Mouse (Mus musculus) kidney, embryonic 16.5 days (tissue): ENCODE results near the gene Mesp2. TPM values are rescaled to one million over a fixed set of nuclear protein-coding genes. Genes with fewer than 3 reads are reported as not detected.
"Not testable (repeated sequence)": the region's sequence is repeated elsewhere in the genome, so short reads cannot be mapped to it uniquely, and the experiment has no call there.

ENCODE experiments used
- ATAC-seq: fragments of 200-750 bp; cut with Nextera tagmentation; 2 replicates; pipeline ENCODE4 v1.8.0; 2017; ENCODE audit warnings: moderate TSS enrichment; ENCODE audit not compliant: low FRiP score, low TSS enrichment
- H3K27ac ChIP-seq: fragments of 300-500 bp; sonication (generic); 2 replicates; pipeline ENCODE4 v1.5.1; 2014; ENCODE audit warnings: low read length
- H3K27me3 ChIP-seq: fragments of 300-500 bp; sonication (generic); 2 replicates; pipeline ENCODE4 v1.6.1; 2014; ENCODE audit warnings: low read length, control low read depth, mixed read lengths; ENCODE audit not compliant: insufficient read depth
- H3K36me3 ChIP-seq: fragments of 300-500 bp; sonication (generic); 2 replicates; pipeline ENCODE4 v1.6.1; 2014; ENCODE audit warnings: low read length, control low read depth, mixed read lengths; ENCODE audit not compliant: insufficient read depth
- H3K4me1 ChIP-seq: fragments of 300-500 bp; sonication (generic); 2 replicates; pipeline ENCODE4 v1.6.1; 2014; ENCODE audit warnings: low read length, control low read depth, mixed read lengths; ENCODE audit not compliant: insufficient read depth
- H3K4me2 ChIP-seq: fragments of 300-500 bp; sonication (generic); replicated peaks from 2 replicates; pipeline ENCODE4 v1.6.1; 2014; ENCODE audit warnings: low read depth, low read length
- H3K4me3 ChIP-seq: fragments of 300-500 bp; sonication (generic); 2 replicates; pipeline ENCODE4 v1.5.1; 2014; ENCODE audit warnings: mild to moderate bottlenecking, low read length
- H3K9ac ChIP-seq: fragments of 300-500 bp; sonication (generic); replicated peaks from 2 replicates; pipeline ENCODE4 v1.6.1; 2014; ENCODE audit warnings: low read length
- H3K9me3 ChIP-seq: fragments of 300-500 bp; sonication (generic); 2 replicates; pipeline ENCODE4 v1.6.1; 2016; ENCODE audit warnings: low read length, control low read depth
- WGBS: fragments of 180-500 bp; shearing (Covaris S2); extraction: QIAGEN DNeasy Blood & Tissue Kit; methylation state at CpG from one replicate; pipeline ENCODE4 v1.1.7; 2014; 5-methylcytosine and 5-hydroxymethylcytosine counted together
- polyA plus RNA-seq: library from polyadenylated mRNA; unstranded; fragments of >200 nt; fragmentation: Nextera tagmentation; extraction: Ambion mirVana; gene quantifications from 2 replicates; pipeline ENCODE4 v1.2.1, GENCODE M21; 2015

Mesp2 gene
- polyA plus RNA-seq, 1 experiment from 2014 or later = 0.82 TPM

DNA sequence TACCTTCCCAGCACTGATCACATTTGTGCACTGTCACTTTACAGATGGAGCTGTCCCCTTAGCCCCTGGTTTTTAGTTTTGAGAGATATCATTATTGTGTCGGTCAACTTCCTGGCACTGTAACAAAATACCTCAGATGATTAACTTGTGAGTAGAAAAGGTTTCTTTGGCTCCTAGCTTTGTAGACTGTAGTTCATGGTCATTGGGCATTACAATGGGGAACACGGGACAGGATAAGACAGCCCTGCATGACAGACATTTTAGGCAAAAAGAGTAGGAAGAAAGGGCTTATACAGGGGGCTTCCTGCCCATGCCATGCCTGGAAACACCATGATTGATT, 28.0 kb upstream of the Mesp2 start:
- WGBS = 74% methylated on average over 2 of the region's 2 CpGs
- H3K27ac ChIP-seq = no peak overlapping the region
- no peaks in the 10 kb centered on the region for H3K9me3 ChIP-seq
- ATAC-seq = no peak
- H3K4me2 ChIP-seq = no peak overlapping the region
- H3K36me3 ChIP-seq = no peaks in the 10 kb centered on the region
- H3K4me1 ChIP-seq = peaks cover 9% of the 10 kb centered on the region
- no peaks in the 10 kb centered on the region for H3K27me3 ChIP-seq
- H3K9ac ChIP-seq = no peak overlapping the region
- no peak overlapping the region for H3K4me3 ChIP-seq

DNA sequence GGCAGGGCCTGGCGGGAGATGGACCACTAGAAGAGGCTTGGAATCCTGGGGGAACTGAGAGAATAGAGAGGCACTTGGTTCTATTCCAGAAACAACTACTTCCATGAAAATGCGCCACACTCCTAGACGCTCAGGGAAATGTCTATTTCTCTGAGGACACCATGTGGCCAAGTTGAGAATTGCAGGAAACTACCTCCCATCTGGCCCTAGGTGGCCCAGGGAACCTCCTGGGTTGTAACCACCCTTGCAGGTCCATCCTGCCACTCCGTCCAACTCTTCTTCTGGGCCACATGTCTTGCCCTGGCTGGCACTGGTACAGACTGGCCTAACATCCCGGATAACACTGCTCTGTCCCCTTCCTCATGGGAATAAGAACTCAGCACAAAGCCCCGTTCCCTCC, 24.2 kb upstream of the Mesp2 start:
- no peak overlapping the region for H3K27ac ChIP-seq
- no peaks in the 10 kb centered on the region for H3K36me3 ChIP-seq
- WGBS = 21% methylated on average over 6 of the region's 6 CpGs
- no peak overlapping the region for H3K4me3 ChIP-seq
- peak; percentile 82 for ATAC-seq
- H3K9me3 ChIP-seq = no peaks in the 10 kb centered on the region
- H3K4me2 ChIP-seq = no peak overlapping the region
- H3K4me1 ChIP-seq = peaks cover 2% of the 10 kb centered on the region; the same call in 1 of the 2 replicates
- 0 out of 2 replicates have a peak overlapping the region, but pooled peaks have one; percentile 22 for H3K9ac ChIP-seq
- peaks cover 19% of the 10 kb centered on the region for H3K27me3 ChIP-seq

GRCm38 (mm10) chr7:79789812-79790211, 20.7 kb upstream of the Mesp2 start:
- Histone ChIP-seq H3K27me3 (peaks cover 52% of the 10 kb centered on the region), H3K4me1 (peaks cover 12% of the 10 kb centered on the region)
- not testable (repeated sequence) for H3K4me2 ChIP-seq, H3K36me3 ChIP-seq, H3K4me3 ChIP-seq, ATAC-seq, H3K27ac ChIP-seq, H3K9me3 ChIP-seq, H3K9ac ChIP-seq
- 39% methylated on average over 2 of the region's 2 CpGs for WGBS

DNA sequence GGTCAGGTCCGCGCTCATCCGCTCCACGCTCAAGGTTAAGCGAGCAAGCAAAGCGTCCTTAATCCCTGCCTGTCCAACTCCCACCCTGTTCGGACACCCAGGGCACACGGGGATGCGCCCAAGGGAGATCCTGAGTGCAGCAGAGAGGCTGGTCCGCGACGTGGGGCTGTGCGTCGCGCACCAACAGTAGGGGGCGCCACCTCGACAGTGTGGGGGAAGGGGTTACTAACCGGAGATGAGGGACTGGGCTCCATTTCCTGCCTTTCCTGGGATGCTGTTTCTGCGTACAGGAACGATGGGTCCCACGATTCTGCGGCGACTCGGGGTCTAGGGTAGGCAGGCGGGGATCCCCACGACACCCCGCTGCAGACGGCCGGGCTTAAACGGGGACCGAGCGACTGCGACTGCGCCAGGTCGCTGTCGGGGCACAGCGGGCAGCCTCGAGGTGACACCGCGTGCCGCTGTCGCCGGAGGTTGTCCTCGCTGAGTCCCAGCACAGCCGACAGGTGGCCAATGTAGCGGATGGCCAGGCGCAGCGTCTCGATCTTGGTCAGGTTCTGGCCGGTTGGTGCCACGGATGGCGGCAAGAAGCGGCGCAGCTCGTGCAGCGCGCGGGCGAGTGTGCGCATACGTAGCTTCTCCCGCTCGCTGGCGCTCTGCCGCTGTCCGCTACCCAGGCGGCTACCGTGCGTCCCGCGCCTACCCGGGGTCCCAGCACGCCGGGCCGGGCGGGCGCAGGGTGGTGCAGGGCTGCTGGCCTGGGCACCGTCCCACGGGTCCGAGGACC, 17.7 kb upstream of the Mesp2 start:
- peak; percentile 40 for ATAC-seq

GRCm38 (mm10) chr7:79793688-79794087, 16.8 kb upstream of the Mesp2 start, which contains the start of gene Mesp1:
Gene Mesp1 (minus strand): TSS chr7:79793788.
- Histone ChIP-seq H3K4me2 (peak within 1 kb of the TSS; percentile 79), H3K36me3 (no peaks in the 10 kb centered on the region), H3K4me1 (peaks cover 12% of the 10 kb centered on the region), H3K9me3 (no peaks in the 10 kb centered on the region), H3K27me3 (peaks cover 54% of the 10 kb centered on the region), H3K27ac (no peak within 1 kb of the TSS), H3K4me3 (peak within 1 kb of the TSS; percentile 53), H3K9ac (peak within 1 kb of the TSS; percentile 53)
- 73% methylated on average over 6 of the region's 6 CpGs for WGBS
- ATAC-seq = no peak

More for the DNA sequence above, 17.7 kb upstream of the Mesp2 start:
- Histone ChIP-seq H3K4me2 (peak overlapping the region; percentile 79), H3K9me3 (no peaks in the 10 kb centered on the region), H3K4me3 (peak overlapping the region; percentile 53), H3K27ac (no peak overlapping the region), H3K27me3 (peaks cover 56% of the 10 kb centered on the region), H3K36me3 (no peaks in the 10 kb centered on the region), H3K9ac (peak overlapping the region; percentile 53), H3K4me1 (peaks cover 12% of the 10 kb centered on the region)
- 1% methylated on average over 76 of the region's 80 CpGs for WGBS

DNA sequence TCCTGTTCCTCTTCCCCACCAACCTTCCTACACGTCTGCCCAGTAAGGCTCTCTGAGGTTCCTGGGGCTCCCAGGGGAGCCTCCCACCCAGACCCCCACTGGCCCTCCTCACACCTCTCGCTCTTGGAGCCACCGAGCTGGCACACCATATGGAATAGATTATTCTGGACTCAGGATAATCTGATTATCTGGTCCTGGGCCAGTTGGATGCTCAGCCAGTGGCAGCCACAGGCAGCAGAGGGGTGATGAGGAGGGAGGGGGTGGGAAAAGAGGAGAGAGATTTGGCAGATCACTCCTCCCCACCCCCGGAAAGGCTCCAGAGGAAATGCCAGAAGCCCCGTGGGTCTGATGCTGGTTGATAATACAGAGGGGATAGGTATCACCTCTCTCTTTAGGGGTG, 11.9 kb upstream of the Mesp2 start:
- H3K36me3 ChIP-seq = no peaks in the 10 kb centered on the region
- peaks cover 14% of the 10 kb centered on the region for H3K27me3 ChIP-seq
- ATAC-seq = no peak
- no peak overlapping the region for H3K4me2 ChIP-seq
- no peak overlapping the region for H3K4me3 ChIP-seq
- no peaks in the 10 kb centered on the region for H3K4me1 ChIP-seq
- H3K9ac ChIP-seq = no peak overlapping the region
- 34% methylated on average over 5 of the region's 5 CpGs for WGBS
- H3K9me3 ChIP-seq = no peaks in the 10 kb centered on the region
- no peak overlapping the region for H3K27ac ChIP-seq

- Histone ChIP-seq H3K9me3 (no peaks in the 10 kb centered on the region), H3K9ac (no peak overlapping the region), H3K4me3 (no peak overlapping the region), H3K36me3 (no peaks in the 10 kb centered on the region), H3K4me2 (no peak overlapping the region), H3K27ac (no peak overlapping the region), H3K27me3 (peaks cover 10% of the 10 kb centered on the region), H3K4me1 (no peaks in the 10 kb centered on the region)
- no peak; the same call in 1 of the 2 replicates for ATAC-seq
- 3% methylated on average over 8 of the region's 8 CpGs for WGBS
Observed at GRCm38 (mm10) chr7:79799048-79799447, 11.5 kb upstream of the Mesp2 start.

DNA sequence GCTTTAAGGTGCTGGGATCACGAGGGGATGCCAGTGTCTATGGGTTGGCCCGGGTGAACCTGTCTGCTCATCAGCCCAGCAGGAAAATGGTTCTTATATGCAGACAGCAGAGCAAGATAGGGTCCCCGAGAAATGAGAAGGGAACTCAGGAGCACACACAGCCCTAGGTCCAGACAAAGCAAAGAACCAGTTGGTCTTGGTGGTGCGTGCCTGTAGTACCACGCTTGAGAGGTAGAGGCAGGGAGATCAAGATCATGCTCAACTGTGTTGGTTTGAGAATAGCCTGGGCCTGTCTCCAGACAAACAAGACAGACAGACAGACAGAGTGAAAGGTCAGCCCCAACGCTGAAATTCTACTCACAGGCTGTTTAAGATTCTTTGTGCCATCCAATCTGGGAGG, 11.0 kb upstream of the Mesp2 start:
- no peak overlapping the region for H3K27ac ChIP-seq
- H3K9ac ChIP-seq = no peak overlapping the region
- no peaks in the 10 kb centered on the region for H3K9me3 ChIP-seq
- no peaks in the 10 kb centered on the region for H3K4me1 ChIP-seq
- no peaks in the 10 kb centered on the region for H3K36me3 ChIP-seq
- no peak overlapping the region for H3K4me2 ChIP-seq
- 79% methylated on average over 6 of the region's 6 CpGs for WGBS
- no peak overlapping the region for H3K4me3 ChIP-seq
- ATAC-seq = no peak; the same call in 1 of the 2 replicates
- peaks cover 7% of the 10 kb centered on the region; the same call in 1 of the 2 replicates for H3K27me3 ChIP-seq

GRCm38 (mm10) chr7:79800336-79800735, 10.2 kb upstream of the Mesp2 start:
- Histone ChIP-seq H3K9me3 (no peaks in the 10 kb centered on the region), H3K4me1 (no peaks in the 10 kb centered on the region), H3K27ac (no peak overlapping the region), H3K9ac (no peak overlapping the region), H3K4me2 (no peak overlapping the region), H3K4me3 (no peak overlapping the region), H3K27me3 (no peaks in the 10 kb centered on the region), H3K36me3 (no peaks in the 10 kb centered on the region)
- 94% methylated on average over 4 of the region's 4 CpGs for WGBS
- no peak for ATAC-seq

- Histone ChIP-seq H3K27me3 (no peaks in the 10 kb centered on the region), H3K27ac (no peak overlapping the region), H3K36me3 (no peaks in the 10 kb centered on the region), H3K4me2 (no peak overlapping the region), H3K9me3 (no peaks in the 10 kb centered on the region), H3K9ac (no peak overlapping the region), H3K4me3 (no peak overlapping the region), H3K4me1 (no peaks in the 10 kb centered on the region)
- ATAC-seq = no peak
- 74% methylated on average over 11 of the region's 11 CpGs for WGBS
Observed at GRCm38 (mm10) chr7:79801391-79801790, 9.1 kb upstream of the Mesp2 start.
